Mouse (Mus musculus) erythroblast, embryonic 14.5 days (primary cell): ENCODE data around the gene Ano9.

Source experiments
- GATA1 ChIP-seq: IDR thresholded peaks from 2 replicates; pipeline ENCODE4 v1.6.1; 2012; ENCODE audit warnings: low read length, inconsistent platforms, mixed read lengths
- TAL1 ChIP-seq: IDR thresholded peaks from 3 replicates; pipeline ENCODE4 v1.6.1; 2012; ENCODE audit warnings: low read length, inconsistent platforms, mixed read lengths

GRCm38 (mm10) chr7:141058601-141059341 is 58.8 kb downstream of the Ano9 start:
- TF ChIP-seq TAL1 (no peak), GATA1 (no peak)
